Mouse (Mus musculus) frontal cortex, postnatal 10 days (tissue): Measurements from ENCODE around the gene Caskin1.
"Not testable (repeated sequence)": the region's sequence is repeated elsewhere in the genome, so short reads cannot be mapped to it uniquely, and the experiment has no call there.

Experiments
- DNase-seq, 2 experiments: peaks; one replicate each; pipeline ENCODE4 v3.0.0; 2022; ENCODE audit warnings: low spot score in 2 of 2, mixed read lengths in 1 of 2

Caskin1 gene

GRCm38 (mm10) chr17:24488186-24488661, at the start of gene Caskin1:
Gene Caskin1 (plus strand): TSS chr17:24488601.
- no peak for DNase-seq

GRCm38 (mm10) chr17:24440377-24440776, 48.0 kb upstream of the Caskin1 start:
- no peak for DNase-seq

- DNase-seq = no peak
Observed at GRCm38 (mm10) chr17:24441148-24441547, 47.3 kb upstream of the Caskin1 start.

GRCm38 (mm10) chr17:24442107-24442506, 46.3 kb upstream of the Caskin1 start:
- DNase-seq = no peak

- DNase-seq = no peak
Observed at GRCm38 (mm10) chr17:24442632-24443155, 45.7 kb upstream of the Caskin1 start, which contains the start of gene Dnase1l2. Gene Dnase1l2 (minus strand): TSS chr17:24443105.

- no peak for DNase-seq
Observed at GRCm38 (mm10) chr17:24443409-24443808, 45.0 kb upstream of the Caskin1 start.

GRCm38 (mm10) chr17:24446590-24446989, 41.8 kb upstream of the Caskin1 start:
- no peak for DNase-seq

GRCm38 (mm10) chr17:24449507-24449906, 38.9 kb upstream of the Caskin1 start:
- no peak for DNase-seq

- no peak for DNase-seq
Observed at GRCm38 (mm10) chr17:24451220-24451619, 37.2 kb upstream of the Caskin1 start.

GRCm38 (mm10) chr17:24453372-24453771, 35.0 kb upstream of the Caskin1 start:
- DNase-seq = no peak

GRCm38 (mm10) chr17:24454218-24454755, 34.1 kb upstream of the Caskin1 start:
- DNase-seq = no peak

GRCm38 (mm10) chr17:24454756-24455522, 33.5 kb upstream of the Caskin1 start:
- peak; percentile 98 to 99 for DNase-seq

- not testable (repeated sequence) for DNase-seq
Observed at GRCm38 (mm10) chr17:24455523-24456206, 32.7 kb upstream of the Caskin1 start.

- DNase-seq = no peak
Observed at GRCm38 (mm10) chr17:24461580-24461979, 26.8 kb upstream of the Caskin1 start.

- no peak for DNase-seq
Observed at GRCm38 (mm10) chr17:24462932-24463331, 25.5 kb upstream of the Caskin1 start.

- DNase-seq = no peak
Observed at GRCm38 (mm10) chr17:24463374-24464133, 24.8 kb upstream of the Caskin1 start.

- DNase-seq = no peak
Observed at GRCm38 (mm10) chr17:24468636-24469246, 19.7 kb upstream of the Caskin1 start.

- no peak for DNase-seq
Observed at GRCm38 (mm10) chr17:24469336-24469909, 19.0 kb upstream of the Caskin1 start.

GRCm38 (mm10) chr17:24469910-24470602, 18.3 kb upstream of the Caskin1 start, which contains the start of the genes E4f1 and Pgp:
Gene E4f1 (minus strand): TSS chr17:24470313.
Gene Pgp (plus strand): TSS chr17:24470392.
- DNase-seq = peak; percentile 98 to 99
